Mouse (Mus musculus) CH12.LX (cell line): ENCODE results near the gene Prrc2a. TPM values are rescaled to one million over a fixed set of nuclear protein-coding genes. Genes with fewer than 3 reads are reported as not detected.

Source experiments
- DNase-seq: peaks from one replicate; pipeline ENCODE4 v3.0.0-alpha.2; 2013; ENCODE audit errors: extremely low read depth
- H3K27ac ChIP-seq: 2 replicates; pipeline ENCODE4 v1.5.1; 2012; ENCODE audit warnings: low read depth, mild to moderate bottlenecking, control low read depth, moderate library complexity; ENCODE audit not compliant: insufficient read depth
- H3K27me3 ChIP-seq: replicated peaks from 2 replicates; pipeline ENCODE3; 2012; ENCODE audit warnings: inconsistent platforms
- H3K36me3 ChIP-seq, 2 experiments: replicated peaks in 1 of 2; 2 replicates each; pipeline versions ENCODE3 to v1.6.1; 2012; ENCODE audit warnings: inconsistent platforms in 1 of 2, low read length in 1 of 2, mild to moderate bottlenecking in 1 of 2, mixed read lengths in 1 of 2, moderate library complexity in 1 of 2; ENCODE audit not compliant: control insufficient read depth in 1 of 2, insufficient read depth in 1 of 2
- H3K4me1 ChIP-seq, 2 experiments: 2 replicates each; pipeline ENCODE4 v1.6.1; 2012; ENCODE audit warnings: inconsistent platforms in 1 of 2, moderate library complexity in 1 of 2; ENCODE audit not compliant: insufficient read depth in 2 of 2, control insufficient read depth in 1 of 2
- H3K4me2 ChIP-seq: 2 replicates; pipeline ENCODE4 v1.6.1; 2012; ENCODE audit warnings: low read depth, mild to moderate bottlenecking, control low read depth; ENCODE audit not compliant: poor library complexity, insufficient read depth, severe bottlenecking
- H3K4me3 ChIP-seq, 3 experiments: fragments of 150-350 bp in 1 of 3; sonication (generic) in 1 of 3; replicated peaks in 1 of 3; 2 replicates each; pipeline versions ENCODE3 to v1.5.1; 2011 to 2012; ENCODE audit warnings: low read depth in 2 of 3, low read length in 2 of 3, mild to moderate bottlenecking in 2 of 3, moderate library complexity in 2 of 3, control low read depth in 1 of 3, improper control_type of control experiment in 1 of 3, inconsistent platforms in 1 of 3, mixed read lengths in 1 of 3; ENCODE audit not compliant: poor library complexity in 1 of 3
- H3K79me2 ChIP-seq: replicated peaks from 2 replicates; pipeline ENCODE4 v1.6.1; 2012; ENCODE audit warnings: mild to moderate bottlenecking, moderate library complexity; ENCODE audit not compliant: control insufficient read depth, poor library complexity, insufficient read depth, severe bottlenecking; ENCODE audit errors: extremely low read depth
- H3K9ac ChIP-seq: 2 replicates; pipeline ENCODE4 v1.6.1; 2012; ENCODE audit warnings: low read depth, mild to moderate bottlenecking, control low read depth, moderate library complexity; ENCODE audit not compliant: insufficient read depth
- H3K9me3 ChIP-seq: replicated peaks from 2 replicates; pipeline ENCODE3; 2012; ENCODE audit warnings: low read length, inconsistent platforms, mixed read lengths
- BHLHE40 ChIP-seq: IDR thresholded peaks from 2 replicates; pipeline ENCODE4 v1.6.1; 2011; ENCODE audit warnings: mild to moderate bottlenecking, low read depth, low read length, improper control_type of control experiment
- CHD2 ChIP-seq: IDR thresholded peaks from 2 replicates; pipeline ENCODE4 v1.6.1; 2011; ENCODE audit warnings: low read length, improper control_type of control experiment
- ELF1 ChIP-seq: IDR thresholded peaks from 2 replicates; pipeline ENCODE4 v1.6.1; 2014; ENCODE audit warnings: low read depth, mild to moderate bottlenecking, inconsistent platforms, low read length, improper control_type of control experiment
- ETS1 ChIP-seq: conservative IDR thresholded peaks from 2 replicates; pipeline ENCODE4 v1.6.1; 2012; ENCODE audit warnings: low read depth, mild to moderate bottlenecking, inconsistent platforms, low read length, improper control_type of control experiment, moderate library complexity
- IRF4 ChIP-seq: IDR thresholded peaks from 2 replicates; pipeline ENCODE4 v1.6.1; 2014; ENCODE audit warnings: low read depth, mild to moderate bottlenecking, inconsistent platforms, low read length, improper control_type of control experiment
- KAT2A ChIP-seq: IDR thresholded peaks from 2 replicates; pipeline ENCODE4 v1.6.1; 2012; ENCODE audit warnings: low read length, improper control_type of control experiment, inconsistent platforms; ENCODE audit not compliant: insufficient replicate concordance
- MAFK ChIP-seq: IDR thresholded peaks from 2 replicates; pipeline ENCODE4 v1.6.1; 2011; ENCODE audit warnings: low read length, improper control_type of control experiment; ENCODE audit not compliant: insufficient replicate concordance
- MAX ChIP-seq: IDR thresholded peaks from 2 replicates; pipeline ENCODE4 v1.6.1; 2011; ENCODE audit warnings: low read length, improper control_type of control experiment
- MAZ ChIP-seq: IDR thresholded peaks from 2 replicates; pipeline ENCODE4 v1.6.1; 2012; ENCODE audit warnings: low read depth, mild to moderate bottlenecking, inconsistent platforms, low read length, improper control_type of control experiment, moderate library complexity
- MEF2A ChIP-seq: IDR thresholded peaks from 2 replicates; pipeline ENCODE4 v1.6.1; 2014; ENCODE audit warnings: low read depth, mild to moderate bottlenecking, inconsistent platforms, low read length, improper control_type of control experiment, borderline replicate concordance
- NELFE ChIP-seq: IDR thresholded peaks from 2 replicates; pipeline ENCODE4 v1.6.1; 2011; ENCODE audit warnings: low read depth, low read length, improper control_type of control experiment
- SIN3A ChIP-seq: IDR thresholded peaks from 2 replicates; pipeline ENCODE4 v1.6.1; 2012; ENCODE audit warnings: low read length, improper control_type of control experiment, inconsistent platforms
- TCF12 ChIP-seq: IDR thresholded peaks from 2 replicates; pipeline ENCODE4 v1.6.1; 2014; ENCODE audit warnings: low read depth, mild to moderate bottlenecking, inconsistent platforms, low read length, improper control_type of control experiment
- USF1 ChIP-seq: IDR thresholded peaks from 2 replicates; pipeline ENCODE4 v1.6.1; 2014; ENCODE audit warnings: low read depth, mild to moderate bottlenecking, inconsistent platforms, low read length, improper control_type of control experiment
- ZKSCAN1 ChIP-seq: IDR thresholded peaks from 2 replicates; pipeline ENCODE4 v1.6.1; 2012; ENCODE audit warnings: low read depth, inconsistent platforms, low read length, improper control_type of control experiment, borderline replicate concordance
- ZNF384 ChIP-seq: IDR thresholded peaks from 2 replicates; pipeline ENCODE4 v1.6.1; 2012; ENCODE audit warnings: low read depth, low read length, improper control_type of control experiment, inconsistent platforms
- dilution Hi-C: fragments of 300-500 bp; cut with MboI; formaldehyde crosslinking; loops from 2 replicates; pipeline ENCODE4 v1.14.3; 2020; ENCODE audit warnings: low sequenced_read_pairs; ENCODE audit not compliant: extremely low pct_unique_long_range_greater_than_20kb, extremely low pct_ligation_motif_present
- in situ Hi-C: fragments of 300-500 bp; cut with MboI; formaldehyde crosslinking; loops from 3 replicates; pipeline ENCODE4 v1.14.3; 2019; ENCODE audit warnings: low sequenced_read_pairs, low pct_ligation_motif_present, low pct_unique_long_range_greater_than_20kb, mixed read lengths
- polyA plus RNA-seq: library from polyadenylated mRNA; unstranded; fragments of >175 nt; gene quantifications from 2 replicates; pipeline ENCODE4 v1.2.1, GENCODE M21; 2012; ENCODE audit warnings: low read depth; ENCODE audit not compliant: insufficient read length
- total RNA-seq, 2 experiments: library from RNA; depleted of rRNA; stranded (reverse); fragments of 300-350 nt in 1 of 2; fragments of >200 nt in 1 of 2; gene quantifications; 2 replicates each; pipeline ENCODE4 v1.2.3; 2012 to 2014

The Prrc2a gene
- total and polyA plus RNA-seq, 3 experiments = 31.3 to 313 (median 80.4) TPM

DNA sequence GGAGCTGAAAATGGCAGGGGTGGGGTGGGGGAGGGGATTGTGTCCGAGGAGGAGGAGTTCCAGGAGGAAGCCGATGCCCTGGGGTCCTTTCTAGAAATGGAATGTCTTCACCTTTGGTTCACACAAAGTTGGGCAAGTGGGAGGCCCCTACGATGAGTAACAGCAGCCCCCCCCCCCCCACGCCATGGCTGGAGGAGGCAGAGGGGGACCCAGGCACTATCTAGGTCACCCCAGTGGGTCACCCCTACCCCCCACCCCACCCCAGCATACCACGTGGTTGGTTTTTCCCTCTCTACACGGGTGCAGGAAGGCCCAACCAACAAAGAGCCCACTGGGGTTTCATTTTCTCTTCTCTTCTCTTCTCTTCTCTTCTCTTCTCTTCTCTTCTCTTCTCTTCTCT, 32.4 kb upstream of the Prrc2a start:
- no peak for DNase-seq
- in situ Hi-C loops = no loop called here
- peaks cover 19 to 39% of the 10 kb centered on the region in 2 experiments for H3K4me1 ChIP-seq
- H3K27ac ChIP-seq = peak overlapping the region; percentile 56; the same call in 1 of the 2 replicates
- peak; percentile 35 for TF ChIP-seq USF1
- TF ChIP-seq ZKSCAN1 = no peak
- TF ChIP-seq KAT2A = no peak
- no peak for TF ChIP-seq MAFK
- TF ChIP-seq MAX = peak; percentile 66; the same call in 1 of the 2 replicates
- TF ChIP-seq MAZ = peak; percentile 62; the same call in 1 of the 2 replicates
- TF ChIP-seq ETS1 = 0 out of 2 replicates have a peak, but pooled peaks have one; percentile 11
- TF ChIP-seq BHLHE40 = peak; percentile 45
- TF ChIP-seq CHD2 = peak; percentile 78
- dilution Hi-C loops = no loop called here
- peaks cover 28% of the 10 kb centered on the region for H3K79me2 ChIP-seq
- peak overlapping the region; percentile 71 for H3K9ac ChIP-seq
- H3K9me3 ChIP-seq = no peaks in the 10 kb centered on the region
- peak overlapping the region in 1 of 3 experiments; percentile 60 for H3K4me3 ChIP-seq
- H3K4me2 ChIP-seq = peak overlapping the region; percentile 92
- H3K36me3 ChIP-seq = peaks cover 3 to 15% of the 10 kb centered on the region in 2 experiments
- H3K27me3 ChIP-seq = no peaks in the 10 kb centered on the region

DNA sequence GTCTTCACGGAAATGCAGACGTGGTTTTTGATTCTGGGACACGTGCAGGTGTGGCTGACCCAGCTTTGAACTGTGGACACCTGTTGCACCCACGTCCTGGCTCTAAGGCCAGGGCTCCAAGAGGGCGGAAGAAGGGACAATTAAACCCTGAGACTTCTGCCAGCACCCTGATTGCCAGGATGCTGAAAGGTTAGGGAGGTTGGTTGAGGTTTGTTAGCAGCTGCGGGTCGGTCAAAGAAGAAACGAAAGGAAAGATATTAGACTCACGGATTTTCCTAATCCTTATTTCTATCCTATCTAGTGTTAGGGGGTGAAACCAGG, 31.6 kb upstream of the Prrc2a start:
- Histone ChIP-seq H3K4me3 (peak overlapping the region; percentile 60 to 80 (median 78)), H3K4me1 (peaks cover 21 to 43% of the 10 kb centered on the region in 2 experiments), H3K9ac (peak overlapping the region; percentile 71), H3K9me3 (no peaks in the 10 kb centered on the region), H3K27ac (peak overlapping the region; percentile 96), H3K4me2 (peak overlapping the region; percentile 92), H3K27me3 (no peaks in the 10 kb centered on the region), H3K79me2 (peaks cover 23% of the 10 kb centered on the region), H3K36me3 (peaks cover 3 to 15% of the 10 kb centered on the region in 2 experiments)
- TF ChIP-seq SIN3A (0 out of 2 replicates have a peak, but pooled peaks have one; percentile 26), NELFE (0 out of 2 replicates have a peak, but pooled peaks have one; percentile 2), MEF2A (no peak), BHLHE40 (peak; percentile 85), IRF4 (peak; percentile 43; the same call in 1 of the 2 replicates), ELF1 (0 out of 2 replicates have a peak, but pooled peaks have one; percentile 34), TCF12 (0 out of 2 replicates have a peak, but pooled peaks have one; percentile 11), ZNF384 (no peak)
- in situ Hi-C loops (no loop called here), dilution Hi-C loops (no loop called here)
- DNase-seq = no peak
